Mouse (Mus musculus): ENCODE measurements around the gene Idh1.

DNA sequence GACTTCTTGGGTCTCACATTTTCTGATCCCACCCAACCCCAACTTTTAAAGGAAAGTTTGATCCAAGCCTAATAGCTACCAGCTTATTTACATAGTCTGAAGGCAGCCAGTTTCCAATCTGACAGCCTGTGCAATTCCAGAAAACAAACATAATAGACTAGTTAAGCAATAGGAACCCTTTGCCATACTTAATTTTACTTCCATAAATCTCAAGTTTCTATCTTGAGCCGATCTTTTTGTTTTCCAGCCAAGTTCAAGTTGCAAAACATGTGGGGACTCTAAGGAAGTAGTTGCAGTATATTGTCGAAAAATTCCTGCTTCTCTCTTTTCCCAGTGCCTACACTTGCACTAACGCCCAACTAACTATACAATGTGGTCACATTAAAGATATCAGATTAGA lies 8.8 kb downstream of the Idh1 start:
- TF ChIP-seq CTCF (IDR thresholded peaks at IDR 0.05; ENCODE audit: insufficient read depth, low read length) (no peak), POLR2A (IDR thresholded peaks at IDR 0.05; ENCODE audit: borderline replicate concordance, extremely low read depth, low read depth, low read length) (no peak)
